Mouse (Mus musculus) MEL (cell line): ENCODE results near the gene Olfr1513. TPM values are rescaled to one million over a fixed set of nuclear protein-coding genes. Genes with fewer than 3 reads are reported as not detected.

Experiments used
- DNase-seq: peaks from one replicate; pipeline ENCODE4 v3.0.0; 2011; ENCODE audit warnings: low read depth, low spot score
- H3K27ac ChIP-seq: 2 replicates; pipeline ENCODE4 v1.5.1; 2012; ENCODE audit warnings: low read depth, mild to moderate bottlenecking, control low read depth, low read length, moderate library complexity; ENCODE audit not compliant: control insufficient read depth
- H3K27me3 ChIP-seq, 2 experiments: fragments of 150-350 bp in 1 of 2; sonication (generic) in 1 of 2; 2 replicates each; pipeline ENCODE4 v1.6.1; 2012; ENCODE audit warnings: low read length in 2 of 2, mild to moderate bottlenecking in 2 of 2, improper control_type of control experiment in 1 of 2, moderate library complexity in 1 of 2; ENCODE audit not compliant: insufficient read depth in 2 of 2, control insufficient read depth in 1 of 2
- H3K36me3 ChIP-seq, 2 experiments: 2 replicates each; pipeline ENCODE4 v1.6.1; 2012 to 2014; ENCODE audit warnings: low read length in 2 of 2, improper control_type of control experiment in 1 of 2, inconsistent platforms in 1 of 2, mild to moderate bottlenecking in 1 of 2; ENCODE audit not compliant: insufficient read depth in 2 of 2, control insufficient read depth in 1 of 2
- H3K4me1 ChIP-seq, 2 experiments: fragments of 150-350 bp in 1 of 2; sonication (generic) in 1 of 2; 2 replicates each; pipeline ENCODE4 v1.6.1; 2012; ENCODE audit warnings: low read length in 2 of 2, improper control_type of control experiment in 1 of 2, mild to moderate bottlenecking in 1 of 2; ENCODE audit not compliant: insufficient read depth in 2 of 2, control insufficient read depth in 1 of 2
- H3K4me3 ChIP-seq, 2 experiments: fragments of 150-350 bp in 1 of 2; sonication (generic) in 1 of 2; 2 replicates each; pipeline ENCODE4 v1.5.1; 2012; ENCODE audit warnings: low read depth in 2 of 2, low read length in 2 of 2, mild to moderate bottlenecking in 2 of 2, moderate library complexity in 2 of 2, control low read depth in 1 of 2, improper control_type of control experiment in 1 of 2; ENCODE audit not compliant: control insufficient read depth in 1 of 2, insufficient read depth in 1 of 2
- H3K79me2 ChIP-seq: 2 replicates; pipeline ENCODE4 v1.6.1; 2012; ENCODE audit warnings: mild to moderate bottlenecking, low read length, moderate library complexity; ENCODE audit not compliant: control insufficient read depth, poor library complexity, insufficient read depth
- H3K9ac ChIP-seq: 2 replicates; pipeline ENCODE4 v1.6.1; 2012; ENCODE audit warnings: low read depth, mild to moderate bottlenecking, control low read depth, low read length, moderate library complexity; ENCODE audit not compliant: control insufficient read depth, poor library complexity, severe bottlenecking
- H3K9me3 ChIP-seq: fragments of 150-350 bp; sonication (generic); replicated peaks from 2 replicates; pipeline ENCODE4 v1.6.1; 2012; ENCODE audit warnings: mild to moderate bottlenecking, low read length, improper control_type of control experiment, moderate library complexity; ENCODE audit not compliant: insufficient read depth
- BHLHE40 ChIP-seq: IDR thresholded peaks from 2 replicates; pipeline ENCODE4 v1.6.1; 2012; ENCODE audit warnings: low read depth, mild to moderate bottlenecking, inconsistent platforms, low read length, improper control_type of control experiment, borderline replicate concordance
- CHD2 ChIP-seq: IDR thresholded peaks from 2 replicates; pipeline ENCODE4 v1.6.1; 2011; ENCODE audit warnings: low read length, improper control_type of control experiment
- CTCF ChIP-seq, 3 experiments: IDR thresholded peaks in 2 of 3; conservative IDR thresholded peaks in 1 of 3; 2 replicates each; pipeline ENCODE4 v1.5.1; 2011 to 2012; ENCODE audit warnings: low read length in 3 of 3, low read depth in 2 of 3, mild to moderate bottlenecking in 2 of 3, improper control_type of control experiment in 1 of 3, inconsistent platforms in 1 of 3, mixed read lengths in 1 of 3, moderate library complexity in 1 of 3; ENCODE audit not compliant: control insufficient read depth in 1 of 3, insufficient read depth in 1 of 3, poor library complexity in 1 of 3, severe bottlenecking in 1 of 3
- E2F4 ChIP-seq: IDR thresholded peaks from 2 replicates; pipeline ENCODE4 v1.6.1; 2011; ENCODE audit warnings: low read depth, low read length, improper control_type of control experiment, borderline replicate concordance
- ELF1 ChIP-seq: IDR thresholded peaks from 2 replicates; pipeline ENCODE4 v1.6.1; 2014; ENCODE audit warnings: low read depth, mild to moderate bottlenecking, inconsistent platforms, low read length, improper control_type of control experiment, moderate library complexity
- ETS1 ChIP-seq: IDR thresholded peaks from 2 replicates; pipeline ENCODE4 v1.6.1; 2012; ENCODE audit warnings: low read depth, mild to moderate bottlenecking, inconsistent platforms, low read length, improper control_type of control experiment, moderate library complexity
- GABPA ChIP-seq: IDR thresholded peaks from 2 replicates; pipeline ENCODE4 v1.6.1; 2012; ENCODE audit warnings: low read depth, mild to moderate bottlenecking, inconsistent platforms, low read length, improper control_type of control experiment, moderate library complexity
- GATA1 ChIP-seq: IDR thresholded peaks from 2 replicates; pipeline ENCODE4 v1.6.1; 2011; ENCODE audit warnings: low read depth, low read length, improper control_type of control experiment
- JUND ChIP-seq: IDR thresholded peaks from 2 replicates; pipeline ENCODE4 v1.6.1; 2011; ENCODE audit warnings: low read depth, mild to moderate bottlenecking, improper control_type of control experiment, low read length
- KAT2A ChIP-seq: conservative IDR thresholded peaks from 2 replicates; pipeline ENCODE4 v1.6.1; 2012; ENCODE audit warnings: low read depth, low read length, improper control_type of control experiment, inconsistent platforms
- MAFK ChIP-seq: IDR thresholded peaks from 2 replicates; pipeline ENCODE4 v1.6.1; 2011; ENCODE audit warnings: low read depth, mild to moderate bottlenecking, low read length, improper control_type of control experiment, borderline replicate concordance
- MXI1 ChIP-seq: IDR thresholded peaks from 2 replicates; pipeline ENCODE4 v1.6.1; 2011; ENCODE audit warnings: mild to moderate bottlenecking, low read depth, low read length, improper control_type of control experiment
- MYC ChIP-seq: IDR thresholded peaks from 2 replicates; pipeline ENCODE4 v1.6.1; 2011; ENCODE audit warnings: low read depth, mild to moderate bottlenecking, low read length, improper control_type of control experiment, moderate library complexity
- NELFE ChIP-seq: IDR thresholded peaks from 2 replicates; pipeline ENCODE4 v1.6.1; 2011; ENCODE audit warnings: low read depth, low read length, improper control_type of control experiment
- NRF1 ChIP-seq: IDR thresholded peaks from 2 replicates; pipeline ENCODE4 v1.6.1; 2014; ENCODE audit warnings: low read depth, mild to moderate bottlenecking, inconsistent platforms, low read length, improper control_type of control experiment, moderate library complexity; ENCODE audit not compliant: poor library complexity, insufficient read depth, severe bottlenecking
- POLR2A ChIP-seq, 2 experiments: IDR thresholded peaks; 2 replicates each; pipeline ENCODE4 v1.6.1; 2011 to 2012; ENCODE audit warnings: low read length in 2 of 2, mild to moderate bottlenecking in 2 of 2, control low read depth in 1 of 2, improper control_type of control experiment in 1 of 2, low read depth in 1 of 2, moderate library complexity in 1 of 2; ENCODE audit not compliant: control insufficient read depth in 1 of 2, insufficient read depth in 1 of 2, poor library complexity in 1 of 2
- POLR2AphosphoS2 ChIP-seq: IDR thresholded peaks from 2 replicates; pipeline ENCODE4 v1.6.1; 2011; ENCODE audit warnings: low read length, improper control_type of control experiment
- POLR2AphosphoS5 ChIP-seq: IDR thresholded peaks from 2 replicates; pipeline ENCODE4 v1.6.1; 2012; ENCODE audit warnings: low read depth, borderline replicate concordance, mild to moderate bottlenecking, inconsistent platforms, low read length, moderate library complexity, mixed read lengths
- RAD21 ChIP-seq: IDR thresholded peaks from 2 replicates; pipeline ENCODE4 v1.6.1; 2011; ENCODE audit warnings: mild to moderate bottlenecking, low read depth, low read length, improper control_type of control experiment
- SIN3A ChIP-seq: IDR thresholded peaks from 2 replicates; pipeline ENCODE4 v1.6.1; 2012; ENCODE audit warnings: low read length, improper control_type of control experiment, inconsistent platforms
- SMC3 ChIP-seq: IDR thresholded peaks from 2 replicates; pipeline ENCODE4 v1.6.1; 2011; ENCODE audit warnings: low read depth, low read length, improper control_type of control experiment
- TBP ChIP-seq: IDR thresholded peaks from 2 replicates; pipeline ENCODE4 v1.8.0; 2011; ENCODE audit warnings: low read depth, low read length, improper control_type of control experiment
- TCF12 ChIP-seq: IDR thresholded peaks from 2 replicates; pipeline ENCODE4 v1.6.1; 2014; ENCODE audit warnings: low read depth, mild to moderate bottlenecking, inconsistent platforms, low read length, improper control_type of control experiment, moderate library complexity
- UBTF ChIP-seq: IDR thresholded peaks from 2 replicates; pipeline ENCODE4 v1.6.1; 2012; ENCODE audit warnings: low read depth, mild to moderate bottlenecking, inconsistent platforms, low read length, improper control_type of control experiment, moderate library complexity, borderline replicate concordance; ENCODE audit not compliant: insufficient read depth
- USF2 ChIP-seq, 2 experiments: IDR thresholded peaks; 2 replicates each; pipeline ENCODE4 v1.6.1; 2011 to 2012; ENCODE audit warnings: improper control_type of control experiment in 2 of 2, low read length in 2 of 2, borderline replicate concordance in 1 of 2, inconsistent platforms in 1 of 2, low read depth in 1 of 2, mild to moderate bottlenecking in 1 of 2; ENCODE audit not compliant: insufficient read depth in 1 of 2
- ZC3H11A ChIP-seq: IDR thresholded peaks from 2 replicates; pipeline ENCODE4 v1.6.1; 2012; ENCODE audit warnings: low read depth, mild to moderate bottlenecking, inconsistent platforms, low read length, improper control_type of control experiment
- ZKSCAN1 ChIP-seq: IDR thresholded peaks from 2 replicates; pipeline ENCODE4 v1.6.1; 2012; ENCODE audit warnings: low read depth, mild to moderate bottlenecking, inconsistent platforms, low read length, improper control_type of control experiment, moderate library complexity
- ZNF384 ChIP-seq: IDR thresholded peaks from 2 replicates; pipeline ENCODE4 v1.6.1; 2012; ENCODE audit warnings: low read depth, mild to moderate bottlenecking, inconsistent platforms, low read length, improper control_type of control experiment
- polyA plus RNA-seq, 2 experiments: library from polyadenylated mRNA; stranded (reverse) in 1 of 2; unstranded in 1 of 2; fragments of >175 nt in 1 of 2; fragments of >200 nt in 1 of 2; gene quantifications; 2 replicates each; pipeline versions ENCODE4 v1.2.1 to v1.2.4; 2012; ENCODE audit warnings: low replicate concordance in 2 of 2, low read depth in 1 of 2; ENCODE audit not compliant: insufficient read length in 2 of 2, insufficient read depth in 1 of 2, missing spikeins in 1 of 2
- total RNA-seq: library from RNA; depleted of rRNA; stranded (reverse); fragments of 300-350 nt; gene quantifications from 2 replicates; pipeline ENCODE4 v1.2.3, GENCODE M21; 2012

Gene Olfr1513
- total and polyA plus RNA-seq, 3 experiments: 0.08 TPM; not detected in 2

- H3K4me1 ChIP-seq: no peaks in the 10 kb centered on the region
- no peaks in the 10 kb centered on the region for H3K79me2 ChIP-seq
- no peak overlapping the region for H3K9ac ChIP-seq
- no peaks in the 10 kb centered on the region for H3K36me3 ChIP-seq
- no peak overlapping the region for H3K27ac ChIP-seq
- TF ChIP-seq MXI1: no peak
- no peak for TF ChIP-seq CTCF (IDR thresholded peaks at IDR 0.05 in 2 of 3, conservative IDR thresholded peaks at IDR 0.05 in 1 of 3; ENCODE audit: control insufficient read depth in 1 of 3, insufficient read depth in 1 of 3, low read depth in 2 of 3, low read length in 3 of 3, poor library complexity in 1 of 3, severe bottlenecking in 1 of 3)
- TF ChIP-seq GATA1: no peak
- no peak for TF ChIP-seq GABPA
- no peak for TF ChIP-seq NELFE
- TF ChIP-seq TBP: no peak
- TF ChIP-seq POLR2A (IDR thresholded peaks at IDR 0.05; ENCODE audit: control insufficient read depth in 1 of 2, insufficient read depth in 1 of 2, low read depth in 1 of 2, low read length in 2 of 2, poor library complexity in 1 of 2): no peak
- no peak for TF ChIP-seq MYC
- no peak for TF ChIP-seq ELF1
- no peak for TF ChIP-seq ZNF384
- no peak for TF ChIP-seq RAD21
- no peak for TF ChIP-seq JUND
- no peak for TF ChIP-seq TCF12
- TF ChIP-seq KAT2A: no peak
- no peaks in the 10 kb centered on the region for H3K9me3 ChIP-seq
- peaks cover 5 to 10% of the 10 kb centered on the region in 2 experiments for H3K27me3 ChIP-seq
- no peak overlapping the region for H3K4me3 ChIP-seq
- DNase-seq: no peak
Measured at GRCm38 (mm10) chr14:52314808-52315150, 41.4 kb downstream of the Olfr1513 start.

GRCm38 (mm10) chr14:52313931-52314807, 42.0 kb downstream of the Olfr1513 start:
- no peak overlapping the region for H3K27ac ChIP-seq
- TF ChIP-seq ELF1: no peak
- no peak for TF ChIP-seq ZC3H11A
- TF ChIP-seq BHLHE40: no peak
- no peak for TF ChIP-seq POLR2A (IDR thresholded peaks at IDR 0.05; ENCODE audit: control insufficient read depth in 1 of 2, insufficient read depth in 1 of 2, low read depth in 1 of 2, low read length in 2 of 2, poor library complexity in 1 of 2)
- TF ChIP-seq TCF12: no peak
- TF ChIP-seq MAFK: no peak
- TF ChIP-seq CHD2: no peak
- no peak for TF ChIP-seq RAD21
- TF ChIP-seq NRF1: no peak
- TF ChIP-seq SIN3A: no peak
- no peak for TF ChIP-seq ETS1
- no peak for TF ChIP-seq NELFE
- TF ChIP-seq E2F4: no peak
- TF ChIP-seq SMC3: no peak
- no peak for TF ChIP-seq USF2 (IDR thresholded peaks at IDR 0.05; ENCODE audit: borderline replicate concordance in 1 of 2, insufficient read depth in 1 of 2, low read depth in 1 of 2, low read length in 2 of 2)
- no peak for TF ChIP-seq UBTF
- no peak for TF ChIP-seq ZKSCAN1
- TF ChIP-seq POLR2AphosphoS2: no peak
- TF ChIP-seq ZNF384: no peak
- TF ChIP-seq POLR2AphosphoS5: no peak
- TF ChIP-seq, all 39 proteins: peak for 0
- no peaks in the 10 kb centered on the region for H3K79me2 ChIP-seq
- H3K9me3 ChIP-seq: no peaks in the 10 kb centered on the region
- DNase-seq: no peak
- no peak overlapping the region for H3K4me3 ChIP-seq
- no peaks in the 10 kb centered on the region for H3K36me3 ChIP-seq
- peaks cover 2 to 4% of the 10 kb centered on the region in 2 experiments; a peak in 3 of 4 replicates for H3K27me3 ChIP-seq
- no peak overlapping the region for H3K9ac ChIP-seq
- no peaks in the 10 kb centered on the region for H3K4me1 ChIP-seq
